ENCODE assay signal across 1 mouse cellular context in the genomic region with DNA sequence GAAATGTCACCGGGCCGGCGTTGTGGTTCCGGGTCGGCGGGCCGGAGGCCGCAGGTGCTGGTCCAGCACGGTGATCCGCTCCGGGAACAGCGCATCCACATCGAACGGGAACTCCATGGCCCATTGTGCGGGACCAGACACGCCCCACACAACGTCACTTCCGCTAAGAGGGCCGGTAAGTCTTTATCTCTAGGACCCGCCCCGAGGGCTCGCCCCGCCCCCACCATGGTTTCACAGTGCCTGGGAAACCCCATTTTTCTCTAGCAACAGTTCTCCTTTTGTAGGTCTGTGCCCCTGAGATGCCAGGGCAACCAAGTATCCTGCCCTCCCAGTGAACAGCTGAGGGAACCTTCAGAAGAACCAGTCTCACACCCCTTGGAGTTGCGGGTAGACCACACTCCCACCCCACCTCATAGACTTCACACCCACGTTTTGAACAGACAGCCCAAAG.
TF ChIP-seq lines count a peak whose summit lies in the region.

Atat1 (minus strand) TSS at position 157 of the 451 bp plus-strand sequence.

TF ChIP-seq in CH12.LX, 34 proteins besides CTCF, POLR2A, EP300 and RAD21 (continued from another document):
- TF ChIP-seq MAX (IDR thresholded peaks at IDR 0.05; ENCODE audit: low read length) (no peak), ZKSCAN1 (IDR thresholded peaks at IDR 0.05; ENCODE audit: borderline replicate concordance, low read depth, low read length) (no peak), PAX5 (IDR thresholded peaks at IDR 0.05; ENCODE audit: low read length) (no peak), NRF1 (IDR thresholded peaks at IDR 0.05; ENCODE audit: low read depth, low read length) (0 out of 2 replicates have a peak, but pooled peaks have one; percentile 26), TCF12 (IDR thresholded peaks at IDR 0.05; ENCODE audit: low read depth, low read length) (peak; percentile 65; the same call in 1 of the 2 replicates), JUN (IDR thresholded peaks at IDR 0.05; ENCODE audit: insufficient read depth, low read depth, low read length) (no peak), UBTF (IDR thresholded peaks at IDR 0.05; ENCODE audit: low read depth, low read length) (no peak), SIN3A (IDR thresholded peaks at IDR 0.05; ENCODE audit: low read length) (peak; percentile 95), MAZ (IDR thresholded peaks at IDR 0.05; ENCODE audit: low read depth, low read length) (peak; percentile 69; the same call in 1 of the 2 replicates), CHD1 (IDR thresholded peaks at IDR 0.05; ENCODE audit: low read depth, low read length) (no peak), BHLHE40 (IDR thresholded peaks at IDR 0.05; ENCODE audit: low read depth, low read length) (no peak), GABPA (IDR thresholded peaks at IDR 0.05; ENCODE audit: insufficient replicate concordance, low read depth, low read length) (no peak), TBP (conservative IDR thresholded peaks at IDR 0.05; ENCODE audit: low read depth, low read length) (no peak), ZMIZ1 (IDR thresholded peaks at IDR 0.05; ENCODE audit: low read depth, low read length) (peak; percentile 73), IRF4 (IDR thresholded peaks at IDR 0.05; ENCODE audit: low read depth, low read length) (peak; percentile 56; the same call in 1 of the 2 replicates), KAT2A (IDR thresholded peaks at IDR 0.05; ENCODE audit: insufficient replicate concordance, low read length) (0 out of 2 replicates have a peak, but pooled peaks have one; percentile 53), CHD2 (IDR thresholded peaks at IDR 0.05; ENCODE audit: low read length) (peak; percentile 81), HCFC1 (IDR thresholded peaks at IDR 0.05; ENCODE audit: low read depth, low read length) (peak; percentile 73), POLR2AphosphoS2 (IDR thresholded peaks at IDR 0.05; ENCODE audit: low read depth, low read length) (peak; percentile 95), MAFK (IDR thresholded peaks at IDR 0.05; ENCODE audit: insufficient replicate concordance, low read length) (no peak), JUND (conservative IDR thresholded peaks at IDR 0.05; ENCODE audit: low read depth, low read length) (no peak), USF1 (IDR thresholded peaks at IDR 0.05; ENCODE audit: low read depth, low read length) (no peak), ETS1 (conservative IDR thresholded peaks at IDR 0.05; ENCODE audit: low read depth, low read length) (peak; percentile 38; the same call in 1 of the 2 replicates), MXI1 (IDR thresholded peaks at IDR 0.05; ENCODE audit: low read depth, low read length) (peak; percentile 76), E2F4 (IDR thresholded peaks at IDR 0.05; ENCODE audit: insufficient replicate concordance, low read depth, low read length) (no peak), NELFE (IDR thresholded peaks at IDR 0.05; ENCODE audit: low read depth, low read length) (0 out of 2 replicates have a peak, but pooled peaks have one; percentile 21), RCOR1 (conservative IDR thresholded peaks at IDR 0.05; ENCODE audit: low read depth, low read length) (no peak), ZNF384 (IDR thresholded peaks at IDR 0.05; ENCODE audit: low read depth, low read length) (no peak)
